Mouse (Mus musculus) layer of hippocampus, postnatal 10 days (tissue): ENCODE results near the gene Fam213b. TPM values are rescaled to one million over a fixed set of nuclear protein-coding genes. Genes with fewer than 3 reads are reported as not detected.
A peak's percentile ranks its signal among the peaks of the same experiment; 100 is the strongest.

Experiments
- DNase-seq, 2 experiments: peaks; one replicate each; pipeline ENCODE4 v3.0.0; 2021; ENCODE audit warnings: low spot score in 2 of 2
- total RNA-seq, 2 experiments: library from RNA; stranded (reverse); gene quantifications; 2 replicates each; pipeline ENCODE4 v1.2.3; 2021

The Fam213b gene
- total RNA-seq, 2 experiments from 2014 or later: 36.2 to 39.0 TPM

- DNase-seq: no peak
These were observed 16.8 kb downstream of the Fam213b start for GRCm38 (mm10) chr4:154882014-154882659.

DNA sequence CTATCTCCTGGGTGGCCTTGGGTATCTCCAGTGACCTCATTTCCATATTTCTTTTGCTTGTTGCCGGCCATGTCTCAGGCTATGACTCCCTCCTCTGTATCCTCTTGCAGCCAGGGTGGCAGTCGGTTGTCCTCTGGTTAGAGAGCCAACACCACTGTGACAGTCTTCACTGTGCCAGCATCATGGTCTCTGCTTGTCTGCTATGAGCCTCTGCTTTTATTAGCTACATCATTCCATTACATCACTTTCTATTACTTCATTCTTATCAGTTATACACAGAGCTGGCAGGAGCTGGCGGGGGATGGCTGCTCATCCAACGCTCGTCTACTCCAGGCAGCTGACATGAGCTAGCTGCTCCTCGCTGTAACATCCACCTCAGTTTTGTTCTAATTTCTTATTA is 18.2 kb downstream of the Fam213b start:
- no peak for DNase-seq

DNA sequence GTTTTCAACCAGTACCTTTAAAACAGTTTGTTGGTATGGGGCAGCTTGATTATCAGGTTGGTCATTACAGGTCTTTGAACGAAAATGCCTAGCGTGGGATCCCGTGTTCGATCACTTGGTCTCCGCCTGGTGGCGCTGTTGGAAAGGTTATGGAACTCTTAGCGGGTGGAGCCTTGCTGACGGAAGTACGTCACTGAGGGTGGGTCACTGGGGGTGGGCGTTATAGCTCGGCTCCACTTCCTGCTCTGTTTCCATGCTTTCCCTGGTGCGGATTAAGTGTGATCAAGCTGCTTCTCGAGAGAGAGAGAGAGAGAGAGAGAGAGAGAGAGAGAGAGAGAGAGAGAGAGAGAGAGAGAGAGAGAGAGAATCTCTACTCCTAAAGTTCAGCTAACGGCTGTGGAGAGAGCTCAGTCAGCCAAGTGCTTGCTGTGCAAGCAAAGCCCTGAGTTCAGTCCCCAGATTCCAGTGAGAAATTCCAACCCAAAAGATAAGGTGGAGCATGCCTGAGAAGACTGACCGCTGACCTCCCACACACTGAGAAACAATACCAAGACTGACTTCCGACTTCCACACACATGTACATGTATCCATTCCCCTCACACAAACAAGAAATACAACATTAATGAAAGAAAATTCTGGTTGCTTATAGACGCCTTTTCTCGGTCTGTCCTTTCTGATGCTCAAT is 20.9 kb downstream of the Fam213b start:
- peak; percentile 97 for DNase-seq

- DNase-seq: no peak
These were observed 25.7 kb downstream of the Fam213b start for GRCm38 (mm10) chr4:154873186-154873585.

DNA sequence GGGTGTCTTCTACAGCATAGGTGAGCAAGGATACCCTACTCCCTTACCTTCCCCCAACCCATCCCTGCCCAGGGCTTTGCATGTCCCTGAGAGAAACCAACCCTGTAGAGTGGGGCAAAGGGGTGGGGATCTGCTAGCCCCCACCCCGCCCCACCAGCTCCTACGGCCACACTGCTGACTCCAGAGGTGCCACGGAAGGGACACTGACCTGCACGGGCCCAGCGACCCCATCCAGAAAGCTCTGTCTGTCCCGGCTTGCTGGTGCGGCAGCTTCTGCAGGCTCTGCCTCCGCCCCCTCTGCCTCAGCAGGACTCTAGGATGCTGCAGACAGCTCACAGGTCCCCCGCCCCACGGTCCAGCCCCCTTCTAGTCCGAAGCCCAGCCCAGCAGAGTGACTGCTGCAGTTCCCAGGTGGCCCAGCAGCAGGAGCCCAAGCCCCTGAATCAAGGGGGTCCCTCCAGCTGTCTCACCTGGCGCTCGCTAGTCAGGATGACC is 27.1 kb downstream of the Fam213b start:
- no peak for DNase-seq

- DNase-seq: no peak
These were observed 28.2 kb downstream of the Fam213b start for GRCm38 (mm10) chr4:154870721-154871120.

DNA sequence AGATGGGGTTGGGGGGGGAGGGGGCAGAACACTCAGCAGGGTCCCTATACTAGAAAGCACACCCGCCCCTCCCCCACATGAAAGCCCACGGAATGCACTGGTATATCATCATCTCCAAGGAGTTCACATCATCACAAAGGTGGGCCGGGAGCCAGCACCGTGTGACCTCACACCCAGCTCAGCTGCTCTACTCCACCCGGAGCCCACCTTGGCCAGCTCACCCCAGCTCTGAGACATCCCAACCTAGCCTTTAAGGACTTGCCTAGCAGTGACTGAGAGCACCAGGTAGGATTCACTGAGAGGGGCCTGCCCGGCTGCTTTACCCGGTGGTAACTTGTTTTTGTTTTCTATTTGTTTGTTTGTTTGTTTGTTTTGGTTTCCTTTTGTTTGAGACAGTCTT is 29.5 kb downstream of the Fam213b start, which contains the start of gene Mmel1:
Gene Mmel1, plus strand, starts transcription at position 146 of the 400 bp plus-strand sequence.
- no peak for DNase-seq

DNA sequence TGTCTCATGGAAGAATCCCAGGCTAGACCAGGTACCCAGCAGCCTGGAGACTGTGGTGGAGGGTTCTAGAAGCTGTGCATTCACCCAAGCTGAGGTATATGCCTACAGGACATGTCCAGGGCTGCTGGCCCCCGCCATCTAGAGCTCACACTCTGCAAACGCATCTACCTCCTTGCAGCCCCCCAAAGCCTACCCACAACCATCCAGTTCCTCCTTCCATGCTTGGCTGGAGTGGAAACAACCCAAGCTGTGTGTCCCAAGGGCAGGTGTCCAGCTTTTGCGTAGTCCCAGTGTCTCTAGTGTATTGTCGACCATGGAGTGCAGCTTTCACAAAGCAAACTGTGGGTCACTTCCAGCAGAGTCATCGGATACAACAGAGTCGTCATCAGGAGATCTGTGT is 31.7 kb downstream of the Fam213b start:
- DNase-seq: no peak

GRCm38 (mm10) chr4:154866391-154866790 is 32.5 kb downstream of the Fam213b start:
- DNase-seq: no peak

DNA sequence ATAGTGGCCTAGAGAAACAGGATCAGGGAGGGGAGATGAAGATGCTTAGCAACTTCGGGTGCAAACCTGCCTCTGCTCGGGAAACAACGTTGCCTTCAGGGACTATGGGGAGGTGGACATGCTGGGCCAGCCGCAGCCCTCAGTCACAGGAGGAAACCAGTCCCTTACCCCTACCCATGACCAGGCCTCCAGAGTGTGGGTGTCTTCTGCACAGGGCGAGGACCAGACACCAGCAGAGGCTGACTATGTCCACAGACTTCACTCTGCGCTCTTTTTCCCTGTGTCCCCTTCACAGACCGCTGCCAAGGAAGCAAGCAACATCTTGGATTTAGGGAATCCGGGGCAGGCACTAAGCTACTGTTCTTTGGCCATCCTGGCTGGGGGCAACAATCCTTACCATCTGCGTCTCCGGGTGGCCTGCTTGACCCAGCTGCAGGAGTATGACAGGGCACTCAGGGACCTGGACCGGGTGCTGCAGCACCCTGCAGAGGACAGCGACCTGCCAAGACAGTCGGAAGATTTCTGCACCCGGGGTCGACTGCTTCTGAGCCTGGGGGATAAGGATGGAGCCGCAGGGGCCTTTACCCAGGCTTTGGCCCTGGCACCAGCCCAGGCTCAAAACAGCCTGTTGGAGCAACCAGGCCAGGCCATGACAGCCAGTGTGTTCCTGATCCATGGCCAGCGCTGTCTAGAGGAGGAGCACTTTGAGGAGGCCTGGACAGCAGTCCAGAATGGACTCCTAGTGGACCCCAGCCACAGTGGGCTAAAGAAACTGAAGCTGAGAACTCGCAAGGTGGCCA is 33.8 kb downstream of the Fam213b start:
- DNase-seq: no peak

- peak; percentile 91 for DNase-seq
These were observed 34.6 kb downstream of the Fam213b start for GRCm38 (mm10) chr4:154864271-154864771.

- no peak for DNase-seq
These were observed 35.4 kb downstream of the Fam213b start for GRCm38 (mm10) chr4:154863436-154863935.

DNA sequence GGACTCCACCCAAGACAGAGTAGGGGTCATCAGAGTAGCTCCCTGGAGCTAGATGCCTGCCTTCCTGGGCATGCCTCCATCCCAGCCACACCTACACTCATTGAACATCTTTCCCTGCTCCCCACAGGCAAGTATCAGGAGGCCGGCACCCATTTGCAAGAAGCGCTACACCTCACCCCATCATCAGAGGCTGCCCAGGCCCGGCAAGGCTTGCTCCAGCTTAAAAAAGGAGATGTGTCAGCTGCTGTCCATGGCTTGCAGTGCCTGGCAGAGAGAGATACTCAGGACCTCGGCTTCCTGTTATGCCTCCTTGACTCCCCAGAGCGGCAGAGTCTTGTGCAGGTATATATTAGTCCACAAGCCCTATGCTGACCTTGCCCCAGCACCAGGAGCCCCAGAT is 37.0 kb downstream of the Fam213b start:
- DNase-seq: no peak

- DNase-seq: no peak
These were observed 40.3 kb downstream of the Fam213b start for GRCm38 (mm10) chr4:154858601-154859000.

DNA sequence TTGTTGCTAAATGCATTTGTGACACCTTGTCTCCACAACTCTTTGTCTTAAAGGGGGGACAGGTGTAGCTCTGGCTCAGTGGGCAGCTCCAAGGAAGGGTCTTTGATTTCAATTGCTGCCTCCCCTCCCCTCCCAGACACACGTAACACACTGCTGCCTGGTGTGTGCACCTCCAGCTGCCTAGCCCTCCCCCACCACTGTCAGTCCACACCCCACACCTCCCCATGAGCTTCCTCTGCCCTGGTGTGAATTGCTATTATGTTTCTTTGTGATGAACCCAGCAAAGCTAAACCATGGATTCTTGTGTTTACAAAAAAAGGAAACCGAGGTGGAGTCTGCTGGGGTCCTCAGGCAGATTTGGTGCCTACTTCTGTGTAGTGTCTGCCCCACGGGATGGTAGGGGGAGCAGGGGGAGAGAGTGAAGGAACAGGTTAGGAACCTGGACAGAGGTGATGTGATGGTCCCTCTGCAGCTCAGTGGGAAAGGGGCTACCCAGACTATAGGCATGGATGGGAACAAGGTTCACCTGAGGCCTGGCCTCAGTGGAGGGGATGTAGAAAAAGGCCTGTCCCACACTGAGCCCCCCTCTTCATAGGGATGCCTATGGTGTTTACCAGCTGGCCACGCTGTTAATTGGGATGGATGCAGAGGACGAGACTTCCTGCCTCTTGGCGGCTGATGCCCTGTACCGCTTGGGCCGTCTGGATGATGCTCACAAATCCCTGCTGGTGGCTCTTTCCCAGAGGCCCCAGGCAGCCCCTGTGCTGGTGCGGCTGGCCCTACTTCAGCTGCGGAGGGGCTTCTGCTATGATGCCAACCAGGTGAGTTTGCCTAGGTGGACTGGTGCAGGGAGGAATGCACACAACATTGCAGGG is 41.3 kb downstream of the Fam213b start:
- no peak for DNase-seq

- no peak for DNase-seq
These were observed 42.1 kb downstream of the Fam213b start for GRCm38 (mm10) chr4:154856882-154857281.

DNA sequence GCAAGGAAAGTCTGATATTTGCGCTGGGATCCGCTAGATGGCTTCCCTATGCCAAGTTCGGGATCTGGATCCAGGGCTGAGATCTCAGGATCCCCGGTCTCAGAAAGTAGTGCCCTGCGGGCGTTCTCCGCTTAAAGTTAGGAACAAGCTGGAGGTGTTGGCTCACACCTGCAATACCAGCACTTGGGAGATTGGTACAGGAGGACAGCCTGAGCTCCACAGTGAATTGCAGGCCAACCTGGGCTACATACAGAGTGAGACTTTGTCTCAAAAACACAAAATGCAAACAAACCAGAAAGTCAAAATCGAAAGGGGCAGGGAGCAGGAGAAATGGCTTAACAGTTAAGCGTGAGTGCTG is 42.5 kb downstream of the Fam213b start:
- DNase-seq: no peak

DNA sequence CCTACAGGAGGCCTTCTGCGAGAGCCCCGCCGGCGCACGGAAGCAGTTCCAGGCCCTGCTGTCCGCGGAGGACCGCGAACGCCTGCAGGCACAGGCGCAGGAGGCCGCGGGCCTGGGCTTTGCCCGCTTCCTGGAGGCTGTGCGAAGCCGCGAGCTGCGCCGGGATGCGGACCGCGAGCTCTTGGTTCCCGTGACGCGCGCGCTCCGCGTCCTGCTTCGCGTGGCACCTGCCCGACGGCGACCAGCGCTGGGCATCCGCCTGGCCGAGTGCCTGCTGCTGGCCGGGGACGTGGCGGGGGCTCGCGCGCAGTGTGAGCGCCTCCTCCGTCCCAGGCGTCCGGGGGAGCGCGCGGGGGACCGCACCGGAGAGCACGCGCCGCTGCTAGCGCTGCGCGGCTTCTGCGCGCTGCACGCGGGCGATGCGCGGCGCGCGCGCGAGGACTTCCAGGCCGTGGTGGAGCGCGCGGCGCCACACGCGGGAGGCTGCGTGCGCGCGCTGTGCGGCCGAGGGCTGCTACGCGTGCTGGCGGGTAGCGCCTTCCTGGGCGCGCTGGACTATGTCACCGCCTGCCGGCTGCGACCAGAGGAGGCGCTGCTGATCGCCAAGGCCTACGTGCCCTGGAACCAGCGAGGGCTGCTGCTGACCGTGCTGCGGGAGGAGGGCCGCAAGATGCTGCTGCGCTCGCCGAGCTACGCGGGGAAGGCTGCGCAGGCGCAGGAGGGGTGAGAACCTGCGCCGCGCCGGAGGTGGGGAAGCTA is 43.0 kb downstream of the Fam213b start:
- DNase-seq: peak; percentile 88 to 92

DNA sequence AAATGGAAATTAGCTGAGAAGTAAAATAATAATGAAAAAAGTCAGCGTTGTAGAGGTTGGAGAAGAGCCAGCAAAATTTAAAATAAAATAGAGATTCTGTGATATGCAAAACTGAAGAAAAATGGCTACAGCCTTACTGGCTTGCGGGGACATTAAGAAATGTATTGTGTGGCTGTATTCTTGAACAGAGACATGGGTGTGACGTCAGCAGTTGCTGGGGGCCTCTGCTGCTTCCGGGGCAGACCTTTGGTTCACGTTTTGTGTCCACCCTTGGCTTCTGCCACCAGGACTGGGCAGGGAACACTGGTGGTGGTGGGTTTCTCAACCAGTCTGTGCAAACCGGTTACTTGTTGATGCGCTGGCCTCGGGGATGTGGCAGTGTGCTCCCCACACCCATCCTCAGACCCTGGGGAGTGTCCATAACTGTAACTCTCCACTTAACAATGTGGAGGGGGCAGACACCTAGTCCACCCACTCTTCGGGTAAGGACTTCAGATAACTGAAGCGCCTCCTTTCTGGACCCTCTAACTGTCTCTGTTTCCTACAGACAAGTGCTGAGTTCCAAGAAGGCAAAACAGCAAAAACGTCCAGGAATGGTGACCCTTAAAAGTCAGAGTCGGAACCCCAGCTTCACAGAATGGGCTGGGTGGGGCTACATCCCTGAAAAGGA is 44.1 kb downstream of the Fam213b start:
- no peak for DNase-seq
